Mouse (Mus musculus): ENCODE data around the gene Zbtb22. TPM values are rescaled to one million over a fixed set of nuclear protein-coding genes. Genes with fewer than 3 reads are reported as not detected.
"Not testable (repeated sequence)": the region's sequence is repeated elsewhere in the genome, so short reads cannot be mapped to it uniquely, and the experiment has no call there.

Gene Zbtb22
- total RNA-seq, 2 experiments from 2014 or later, result 33.2 to 36.8 TPM

DNA sequence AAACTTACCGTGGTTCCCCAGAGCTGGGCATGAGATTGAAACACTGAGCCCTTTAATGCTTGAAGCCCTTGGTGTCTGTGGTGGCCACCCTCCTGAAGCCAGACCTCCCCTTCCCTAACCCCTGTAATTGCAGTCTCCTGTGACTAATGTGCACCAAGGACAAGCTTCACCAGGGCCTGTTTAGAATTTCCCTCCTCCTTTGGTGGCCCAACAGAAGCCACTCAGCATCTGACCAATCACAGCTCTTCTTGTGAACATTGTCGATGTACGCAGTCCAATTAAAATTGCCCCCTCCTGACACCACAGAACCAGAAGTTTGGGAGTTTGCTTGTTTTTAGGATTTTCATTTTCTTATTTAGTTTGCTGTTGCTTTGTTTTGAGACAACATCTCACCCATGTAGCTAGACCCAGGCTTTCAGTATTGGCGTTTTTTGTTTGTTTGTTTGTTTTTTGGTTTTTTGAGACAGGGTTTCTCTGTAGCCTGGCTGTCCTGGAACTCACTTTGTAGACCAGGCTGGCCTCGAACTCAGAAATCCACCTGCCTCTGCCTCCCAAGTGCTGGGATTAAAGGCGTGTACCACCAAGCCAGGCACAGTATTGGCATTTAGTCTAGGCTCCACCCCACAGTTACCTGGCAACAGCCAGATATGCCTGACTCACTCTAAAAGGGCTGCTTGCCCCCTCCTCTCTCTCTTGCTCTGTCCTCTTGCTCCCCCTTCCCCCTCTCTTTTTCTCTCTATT lies 11.6 kb upstream of the Zbtb22 start:
- intact Hi-C loops (cut with DNase I); DNase-seq: not testable (repeated sequence)

DNA sequence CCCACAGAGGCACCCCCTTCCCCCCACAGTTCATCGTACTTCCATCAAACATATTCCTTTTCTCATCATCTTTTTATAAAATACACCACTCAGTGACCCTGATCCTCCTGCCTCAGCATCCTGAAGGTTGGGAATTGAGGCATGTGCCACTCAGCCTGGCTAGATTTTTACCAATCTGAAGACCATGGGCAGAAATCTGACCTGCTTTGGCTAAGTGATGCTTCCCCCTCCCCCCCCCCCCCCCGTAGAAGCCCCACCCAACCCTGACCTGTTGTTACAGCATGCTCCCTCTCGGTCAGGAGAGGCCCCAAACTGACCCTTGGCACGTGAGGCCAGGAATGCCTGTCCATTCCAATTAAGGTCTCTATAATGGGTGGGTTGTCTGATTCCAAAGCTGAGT lies 10.9 kb upstream of the Zbtb22 start, which contains the start of gene Platr17:
TSS of gene Platr17 (plus strand) at position 301 of the 400 bp plus-strand sequence.
- DNase-seq; intact Hi-C loops (cut with DNase I): not testable (repeated sequence)

- intact Hi-C loops (cut with DNase I), result no loop called here
- peak; percentile 66 for DNase-seq
Observed at GRCm38 (mm10) chr17:33908331-33909076, 7.2 kb upstream of the Zbtb22 start.

GRCm38 (mm10) chr17:33909077-33909868 lies 6.4 kb upstream of the Zbtb22 start, which contains the start of gene Daxx:
Gene Daxx, plus strand, starts transcription at chr17:33909414.
- intact Hi-C loops (cut with DNase I), result no loop called here
- DNase-seq, result peak; percentile 99

DNA sequence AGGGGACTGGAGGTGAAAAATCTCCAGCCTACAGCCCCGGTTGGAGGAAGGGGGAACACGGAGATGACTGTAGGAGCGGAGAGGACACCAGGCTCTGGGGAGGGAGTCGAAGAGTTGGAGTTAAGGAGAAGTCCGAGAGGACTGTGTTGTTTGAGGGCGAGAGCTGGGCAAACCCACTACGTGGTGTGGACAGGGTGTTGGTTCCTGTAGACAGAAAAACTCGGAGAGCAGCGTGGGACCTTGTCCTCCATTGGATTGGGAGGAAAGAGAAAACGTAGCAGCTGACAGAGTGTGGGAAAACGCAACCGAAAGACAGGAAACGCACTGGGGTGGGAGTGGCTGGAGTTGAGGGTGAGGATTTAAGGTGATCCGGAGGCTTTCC lies 5.8 kb upstream of the Zbtb22 start:
- no peak for DNase-seq
- intact Hi-C loops (cut with DNase I), result no loop called here

DNA sequence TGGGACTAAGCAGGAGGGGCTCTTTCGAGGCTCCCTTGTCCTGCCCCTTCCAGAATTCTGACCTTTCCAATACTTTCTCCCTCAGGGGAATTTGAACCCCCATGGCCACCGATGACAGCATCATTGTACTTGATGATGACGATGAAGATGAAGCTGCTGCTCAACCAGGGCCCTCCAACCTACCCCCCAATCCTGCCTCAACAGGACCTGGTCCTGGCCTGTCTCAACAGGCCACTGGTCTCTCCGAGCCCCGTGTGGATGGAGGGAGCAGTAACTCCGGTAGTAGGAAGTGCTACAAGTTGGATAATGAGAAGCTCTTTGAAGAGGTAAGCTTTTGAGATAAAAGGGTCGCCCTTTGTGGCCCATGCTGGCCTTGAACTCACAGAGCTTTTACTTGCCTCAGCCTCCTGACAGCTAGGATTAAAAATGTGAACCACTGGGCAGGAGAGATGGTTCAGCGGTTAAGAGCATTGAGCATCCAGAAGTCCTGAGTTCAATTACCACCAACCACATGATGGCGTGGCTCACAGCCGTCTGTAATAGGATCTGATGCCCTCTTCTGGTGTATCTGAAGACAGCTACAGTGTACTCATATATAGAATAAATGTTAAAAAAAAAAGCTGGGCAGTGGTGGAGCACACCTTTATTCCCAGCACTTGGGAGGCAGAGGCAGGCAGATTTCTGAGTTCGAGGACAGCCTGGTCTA lies 5.2 kb upstream of the Zbtb22 start:
- intact Hi-C loops (cut with DNase I), result no loop called here
- DNase-seq, result no peak

- intact Hi-C loops (cut with DNase I), result no loop called here
- no peak for DNase-seq
Observed at GRCm38 (mm10) chr17:33911052-33911812, 4.5 kb upstream of the Zbtb22 start.

DNA sequence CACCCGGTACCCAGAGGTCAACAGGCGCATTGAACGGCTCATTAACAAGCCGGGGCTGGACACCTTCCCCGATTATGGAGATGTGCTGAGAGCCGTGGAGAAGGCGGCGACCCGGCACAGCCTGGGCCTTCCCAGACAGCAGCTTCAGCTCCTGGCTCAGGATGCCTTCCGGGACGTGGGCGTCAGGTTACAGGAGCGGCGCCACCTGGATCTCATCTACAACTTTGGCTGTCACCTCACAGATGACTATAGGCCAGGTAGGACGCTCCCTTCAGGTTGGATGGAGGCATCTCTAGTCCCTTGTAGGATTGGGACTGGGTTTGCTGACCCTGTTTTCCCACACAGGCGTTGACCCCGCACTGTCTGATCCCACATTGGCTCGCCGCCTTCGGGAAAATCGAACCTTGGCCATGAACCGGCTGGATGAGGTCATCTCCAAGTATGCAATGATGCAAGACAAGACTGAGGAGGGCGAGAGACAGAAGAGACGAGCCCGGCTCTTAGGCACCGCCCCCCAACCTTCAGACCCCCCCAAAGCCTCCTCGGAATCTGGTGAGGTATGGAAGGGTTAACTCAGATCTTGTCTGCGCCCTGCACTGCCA lies 3.8 kb upstream of the Zbtb22 start:
- no peak for DNase-seq
- intact Hi-C loops (cut with DNase I), result no loop called here

DNA sequence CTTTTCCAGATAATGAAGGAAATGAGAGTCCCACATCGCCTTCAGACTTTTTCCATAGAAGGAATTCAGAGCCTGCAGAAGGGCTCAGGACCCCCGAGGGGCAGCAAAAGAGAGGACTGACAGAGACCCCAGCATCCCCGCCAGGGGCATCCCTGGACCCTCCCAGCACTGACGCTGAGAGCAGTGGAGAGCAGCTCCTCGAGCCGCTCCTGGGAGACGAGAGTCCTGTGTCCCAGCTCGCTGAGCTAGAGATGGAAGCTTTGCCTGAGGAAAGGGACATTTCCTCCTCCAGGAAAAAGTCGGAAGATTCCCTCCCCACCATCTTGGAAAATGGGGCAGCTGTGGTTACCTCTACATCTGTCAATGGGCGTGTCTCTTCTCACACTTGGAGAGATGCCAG lies 2.4 kb upstream of the Zbtb22 start:
- intact Hi-C loops (cut with DNase I), result no loop called here

GRCm38 (mm10) chr17:33913905-33914304 lies 1.8 kb upstream of the Zbtb22 start:
- intact Hi-C loops (cut with DNase I), result no loop called here

More for the DNA sequence above, 2.4 kb upstream of the Zbtb22 start:
- no peak for DNase-seq

GRCm38 (mm10) chr17:33914969-33915391 lies 724 bp upstream of the Zbtb22 start:
- intact Hi-C loops (cut with DNase I), result no loop called here
- DNase-seq, result no peak

More at GRCm38 (mm10) chr17:33913905-33914304, 1.8 kb upstream of the Zbtb22 start:
- no peak for DNase-seq

DNA sequence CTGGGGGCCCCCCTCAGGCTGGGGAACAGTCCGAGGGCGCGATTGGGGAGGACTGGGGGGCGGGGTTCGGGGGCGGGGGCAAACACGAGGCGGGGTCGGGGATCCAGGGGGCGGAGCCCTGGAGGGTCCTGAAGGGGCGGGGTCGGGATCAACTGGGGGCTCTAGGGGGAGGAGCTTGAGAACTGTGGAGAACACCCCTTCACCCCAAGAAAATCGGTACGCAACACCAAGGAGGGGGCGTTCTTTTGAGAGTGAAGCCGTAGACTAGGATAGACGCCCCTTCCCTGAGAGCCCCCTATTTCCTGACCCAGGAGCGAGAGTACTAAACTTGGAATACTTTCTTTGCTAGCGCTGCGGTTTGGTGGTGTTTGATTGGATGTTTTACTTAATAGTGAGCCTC lies 590 bp downstream of the Zbtb22 start:
- intact Hi-C loops (cut with DNase I), result no loop called here
- no peak for DNase-seq

- DNase-seq, result no peak
- intact Hi-C loops (cut with DNase I), result no loop called here
Observed at GRCm38 (mm10) chr17:33916847-33917655, 1.3 kb downstream of the Zbtb22 start.

DNA sequence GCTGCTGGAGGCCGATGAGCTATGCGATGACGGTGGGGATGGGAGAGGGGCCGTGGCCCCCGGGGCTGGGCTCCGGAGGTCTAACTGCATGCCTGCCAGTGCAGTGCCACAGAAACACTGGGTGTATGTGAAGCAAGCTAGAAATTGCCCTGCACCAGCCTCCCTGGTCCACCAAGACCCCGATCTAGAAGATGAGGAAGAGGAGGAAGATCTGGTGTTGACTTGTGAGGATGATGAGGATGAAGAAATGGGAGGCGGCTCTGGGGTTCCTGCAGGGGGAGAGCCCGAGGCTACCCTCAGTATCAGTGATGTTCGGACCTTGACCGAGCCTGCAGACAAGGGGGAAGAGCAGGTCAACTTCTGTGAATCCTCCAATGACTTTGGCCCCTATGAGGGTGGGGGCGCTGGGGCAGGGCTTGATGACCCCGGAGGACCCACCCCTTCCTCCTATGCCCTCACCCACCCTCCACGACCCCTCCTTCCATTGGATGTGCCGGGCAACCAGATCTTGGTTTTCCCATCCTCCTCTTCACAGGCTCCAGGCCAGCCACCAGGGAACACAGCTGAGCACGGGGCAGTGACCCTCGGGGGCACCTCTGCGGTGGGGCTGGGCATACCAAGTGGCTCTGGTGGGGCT lies 2.1 kb downstream of the Zbtb22 start:
- no peak for DNase-seq
- intact Hi-C loops (cut with DNase I), result no loop called here

- intact Hi-C loops (cut with DNase I), result no loop called here
Observed at GRCm38 (mm10) chr17:33918293-33919203, 2.8 kb downstream of the Zbtb22 start.

GRCm38 (mm10) chr17:33919351-33920281 lies 3.9 kb downstream of the Zbtb22 start:
- DNase-seq, result peak; percentile 59
- intact Hi-C loops (cut with DNase I), result no loop called here

More at GRCm38 (mm10) chr17:33918293-33919203, 2.8 kb downstream of the Zbtb22 start:
- no peak for DNase-seq
